Mouse (Mus musculus): ENCODE measurements around the gene Dzip1.

DNA sequence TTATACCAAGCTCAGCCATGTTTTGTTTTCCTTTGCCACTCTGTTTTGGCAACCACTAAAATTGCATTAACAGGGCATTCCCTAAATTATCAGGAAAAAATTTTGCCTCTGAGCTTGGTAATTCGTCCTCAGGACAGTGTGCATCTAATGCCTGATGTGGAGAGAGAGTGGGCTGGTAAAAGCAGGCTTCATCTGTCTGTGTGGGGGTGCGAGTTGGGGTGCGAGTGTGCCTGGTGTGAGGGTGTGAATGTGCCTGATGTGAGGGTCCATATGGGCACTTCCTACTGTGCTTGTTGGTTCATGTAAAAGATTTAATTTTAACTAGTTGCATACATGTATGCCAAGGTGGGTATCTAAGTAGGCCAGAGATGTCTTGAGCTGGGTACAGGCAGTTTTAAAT lies 21.9 kb downstream of the Dzip1 start:
- TF ChIP-seq CTCF (conservative IDR thresholded peaks at IDR 0.05; ENCODE audit: insufficient read depth, insufficient read length, low read depth, low read length): no peak
- TF ChIP-seq POLR2A (IDR thresholded peaks at IDR 0.05; ENCODE audit: low read depth, low read length): no peak

Data from kidney, adult 2 months (tissue).